Mouse (Mus musculus) brain, embryonic 14.5 days (tissue): Measurements from ENCODE around the gene Unc79. TPM values are rescaled to one million over a fixed set of nuclear protein-coding genes. Genes with fewer than 3 reads are reported as not detected.

Experiments
- DNase-seq: peaks from one replicate; pipeline ENCODE4 v3.0.0-alpha.2; 2011; ENCODE audit warnings: low read depth
- CTCF ChIP-seq: fragments of 200-500 bp; IDR thresholded peaks from 2 replicates; pipeline ENCODE4 v1.5.1; 2012; ENCODE audit warnings: inconsistent platforms, mild to moderate bottlenecking, moderate library complexity, borderline replicate concordance; ENCODE audit not compliant: insufficient read depth, insufficient read length; ENCODE audit errors: extremely low read depth
- POLR2A ChIP-seq: fragments of 200-500 bp; IDR thresholded peaks from 2 replicates; pipeline ENCODE4 v1.6.1; 2012; ENCODE audit warnings: mild to moderate bottlenecking, inconsistent platforms, borderline replicate concordance; ENCODE audit not compliant: poor library complexity, insufficient read depth, insufficient read length, severe bottlenecking; ENCODE audit errors: extremely low read depth
- polyA plus RNA-seq: library from polyadenylated mRNA; depleted of rRNA; stranded (reverse); fragments of >200 nt; gene quantifications from 2 replicates; pipeline ENCODE4 v1.2.3, GENCODE M21; 2012

The Unc79 gene
- polyA plus RNA-seq, 1 experiment: 40.6 TPM

- no peak for DNase-seq
- TF ChIP-seq CTCF (no peak), POLR2A (no peak)
Measured at GRCm38 (mm10) chr12:103091831-103092230, 143.2 kb downstream of the Unc79 start.

- DNase-seq: no peak
- TF ChIP-seq POLR2A (no peak), CTCF (no peak)
Measured at GRCm38 (mm10) chr12:103095160-103095559, 146.5 kb downstream of the Unc79 start.

- DNase-seq: peak; percentile 46
Measured at GRCm38 (mm10) chr12:103099185-103099584, 150.5 kb downstream of the Unc79 start.

GRCm38 (mm10) chr12:103100088-103100487 lies 151.4 kb downstream of the Unc79 start:
- TF ChIP-seq POLR2A (no peak), CTCF (peak; percentile 37; the same call in 1 of the 2 replicates)
- no peak for DNase-seq

More at GRCm38 (mm10) chr12:103099185-103099584, 150.5 kb downstream of the Unc79 start:
- TF ChIP-seq POLR2A: no peak
- peak; percentile 40; the same call in 1 of the 2 replicates for TF ChIP-seq CTCF

GRCm38 (mm10) chr12:103103041-103103440 lies 154.4 kb downstream of the Unc79 start:
- TF ChIP-seq CTCF: no peak
- no peak for TF ChIP-seq POLR2A

GRCm38 (mm10) chr12:103103601-103104000 lies 154.9 kb downstream of the Unc79 start:
- no peak for DNase-seq
- TF ChIP-seq POLR2A (no peak), CTCF (no peak)

More at GRCm38 (mm10) chr12:103103041-103103440, 154.4 kb downstream of the Unc79 start:
- DNase-seq: no peak

GRCm38 (mm10) chr12:103109301-103109700 lies 160.6 kb downstream of the Unc79 start:
- DNase-seq: no peak
- TF ChIP-seq POLR2A: no peak
- TF ChIP-seq CTCF: no peak

GRCm38 (mm10) chr12:103116639-103117038 lies 168.0 kb downstream of the Unc79 start:
- TF ChIP-seq CTCF: no peak
- no peak for TF ChIP-seq POLR2A

GRCm38 (mm10) chr12:103117517-103118193 lies 169.0 kb downstream of the Unc79 start:
- DNase-seq: peak; percentile 9
- TF ChIP-seq CTCF (no peak), POLR2A (no peak)

More at GRCm38 (mm10) chr12:103116639-103117038, 168.0 kb downstream of the Unc79 start:
- no peak for DNase-seq

GRCm38 (mm10) chr12:103121928-103122327 lies 173.3 kb downstream of the Unc79 start:
- no peak for DNase-seq
- TF ChIP-seq CTCF (no peak), POLR2A (no peak)

- DNase-seq: no peak
- TF ChIP-seq POLR2A: no peak
- TF ChIP-seq CTCF: no peak
Measured at GRCm38 (mm10) chr12:103123861-103124260, 175.2 kb downstream of the Unc79 start.

- TF ChIP-seq CTCF: no peak
- no peak for TF ChIP-seq POLR2A
- no peak for DNase-seq
Measured at GRCm38 (mm10) chr12:103128914-103129313, 180.3 kb downstream of the Unc79 start.
